Mouse (Mus musculus) brain, embryonic 14.5 days (tissue): Measurements from ENCODE around the gene Tulp2.

ENCODE experiments used
- CTCF ChIP-seq: fragments of 200-500 bp; IDR thresholded peaks from 2 replicates; pipeline ENCODE4 v1.5.1; 2012; ENCODE audit warnings: inconsistent platforms, mild to moderate bottlenecking, moderate library complexity, borderline replicate concordance; ENCODE audit not compliant: insufficient read depth, insufficient read length; ENCODE audit errors: extremely low read depth
- POLR2A ChIP-seq: fragments of 200-500 bp; IDR thresholded peaks from 2 replicates; pipeline ENCODE4 v1.6.1; 2012; ENCODE audit warnings: mild to moderate bottlenecking, inconsistent platforms, borderline replicate concordance; ENCODE audit not compliant: poor library complexity, insufficient read depth, insufficient read length, severe bottlenecking; ENCODE audit errors: extremely low read depth

DNA sequence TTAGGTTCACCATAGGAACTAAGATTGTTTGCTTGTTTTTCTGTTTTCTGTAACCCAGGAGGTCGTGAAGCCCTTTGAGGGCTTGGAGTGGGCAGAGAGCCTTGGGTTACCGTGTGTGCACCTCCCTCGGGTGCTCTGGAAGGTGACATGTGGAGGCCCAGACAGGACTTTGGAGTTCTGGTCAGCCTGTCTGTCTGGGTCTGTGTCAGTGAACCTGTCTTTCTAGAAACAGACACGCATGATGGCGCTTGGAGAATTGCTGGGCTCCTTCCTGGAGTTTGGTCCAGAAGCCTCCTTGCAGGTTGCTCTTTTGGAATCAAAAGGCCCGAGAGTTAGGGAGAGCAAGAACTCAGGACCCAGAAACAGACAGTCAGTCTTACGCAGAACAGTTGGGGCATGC is 21.3 kb upstream of the Tulp2 start:
- TF ChIP-seq POLR2A (no peak), CTCF (no peak)
